Mouse (Mus musculus) E14TG2a.4 (cell line): Measurements from ENCODE around the gene Polr3gl.

ENCODE experiments used
- CTCF ChIP-seq: conservative IDR thresholded peaks from 2 replicates; pipeline ENCODE4 v1.5.1; 2014; ENCODE audit warnings: low read length
- NANOG ChIP-seq: IDR thresholded peaks from 2 replicates; pipeline ENCODE4 v1.6.1; 2014; ENCODE audit warnings: borderline replicate concordance, low read length, mixed read lengths

GRCm38 (mm10) chr3:96548824-96549223, 45.2 kb downstream of the Polr3gl start:
- TF ChIP-seq CTCF (no peak), NANOG (no peak)
